Mouse (Mus musculus) kidney, adult 2 months (tissue): Measurements from ENCODE around the gene Rab8a. TPM values are rescaled to one million over a fixed set of nuclear protein-coding genes. Genes with fewer than 3 reads are reported as not detected.

Experiments used
- DNase-seq: peaks from one replicate; pipeline ENCODE4 v3.0.0; 2021
- H3K27ac ChIP-seq: fragments of 200-500 bp; 2 replicates; pipeline ENCODE4 v1.5.1; 2012; ENCODE audit warnings: low read depth, low read length, control low read depth, inconsistent platforms; ENCODE audit not compliant: insufficient read depth
- H3K27me3 ChIP-seq: fragments of 200-500 bp; replicated peaks from 2 replicates; pipeline ENCODE4 v1.6.1; 2012; ENCODE audit warnings: mild to moderate bottlenecking, moderate library complexity, low read length, inconsistent platforms; ENCODE audit not compliant: control insufficient read depth, insufficient read depth
- H3K36me3 ChIP-seq: fragments of 200-500 bp; 2 replicates; pipeline ENCODE4 v1.6.1; 2012; ENCODE audit warnings: mild to moderate bottlenecking, moderate library complexity, low read length, inconsistent platforms; ENCODE audit not compliant: control insufficient read depth, insufficient read depth
- H3K4me1 ChIP-seq: fragments of 200-500 bp; 2 replicates; pipeline ENCODE4 v1.6.1; 2011; ENCODE audit warnings: low read length; ENCODE audit not compliant: control insufficient read depth, insufficient read depth
- H3K4me3 ChIP-seq: fragments of 200-500 bp; 2 replicates; pipeline ENCODE4 v1.5.1; 2011; ENCODE audit warnings: mild to moderate bottlenecking, low read depth, low read length, control low read depth; ENCODE audit not compliant: insufficient read depth
- CTCF ChIP-seq: fragments of 200-500 bp; conservative IDR thresholded peaks from 2 replicates; pipeline ENCODE4 v1.5.1; 2011; ENCODE audit warnings: low read depth, mild to moderate bottlenecking, control low read depth, low read length, moderate library complexity, mixed read lengths; ENCODE audit not compliant: insufficient read depth, insufficient read length
- POLR2A ChIP-seq: fragments of 200-500 bp; IDR thresholded peaks from one replicate; pipeline ENCODE4 v1.6.1; 2011; ENCODE audit warnings: low read depth, low read length, control low read depth
- WGBS: fragments of 180-500 bp; shearing (Covaris S2); methylation state at CpG from one replicate; pipeline ENCODE4 v1.1.7; 2018; 5-methylcytosine and 5-hydroxymethylcytosine counted together
- polyA plus RNA-seq: library from polyadenylated mRNA; depleted of rRNA; stranded (reverse); fragments of >200 nt; gene quantifications from 2 replicates; pipeline ENCODE4 v1.2.3, GENCODE M21; 2012

Rab8a gene
- polyA plus RNA-seq, 1 experiment = 148 TPM

- 94% methylated on average over 3 of the region's 3 CpGs for WGBS
- DNase-seq = no peak
Observed at GRCm38 (mm10) chr8:72169098-72169668, 8.2 kb downstream of the Rab8a start.

GRCm38 (mm10) chr8:72169681-72170249 lies 8.8 kb downstream of the Rab8a start:
- peak; percentile 89 for DNase-seq
- no peak overlapping the region for H3K4me3 ChIP-seq
- no peaks in the 10 kb centered on the region for H3K4me1 ChIP-seq
- WGBS = 57% methylated on average over 3 of the region's 3 CpGs
- H3K27me3 ChIP-seq = no peaks in the 10 kb centered on the region
- H3K36me3 ChIP-seq = peaks cover 2% of the 10 kb centered on the region
- TF ChIP-seq CTCF (no peak), POLR2A (no peak)
- H3K27ac ChIP-seq = peak overlapping the region; percentile 49; the same call in 1 of the 2 replicates

More at GRCm38 (mm10) chr8:72169098-72169668, 8.2 kb downstream of the Rab8a start:
- Histone ChIP-seq H3K4me3 (no peak overlapping the region), H3K36me3 (peaks cover under 1% of the 10 kb centered on the region), H3K27ac (peak overlapping the region; percentile 49; the same call in 1 of the 2 replicates), H3K4me1 (no peaks in the 10 kb centered on the region), H3K27me3 (no peaks in the 10 kb centered on the region)
- TF ChIP-seq POLR2A (no peak), CTCF (no peak)

DNA sequence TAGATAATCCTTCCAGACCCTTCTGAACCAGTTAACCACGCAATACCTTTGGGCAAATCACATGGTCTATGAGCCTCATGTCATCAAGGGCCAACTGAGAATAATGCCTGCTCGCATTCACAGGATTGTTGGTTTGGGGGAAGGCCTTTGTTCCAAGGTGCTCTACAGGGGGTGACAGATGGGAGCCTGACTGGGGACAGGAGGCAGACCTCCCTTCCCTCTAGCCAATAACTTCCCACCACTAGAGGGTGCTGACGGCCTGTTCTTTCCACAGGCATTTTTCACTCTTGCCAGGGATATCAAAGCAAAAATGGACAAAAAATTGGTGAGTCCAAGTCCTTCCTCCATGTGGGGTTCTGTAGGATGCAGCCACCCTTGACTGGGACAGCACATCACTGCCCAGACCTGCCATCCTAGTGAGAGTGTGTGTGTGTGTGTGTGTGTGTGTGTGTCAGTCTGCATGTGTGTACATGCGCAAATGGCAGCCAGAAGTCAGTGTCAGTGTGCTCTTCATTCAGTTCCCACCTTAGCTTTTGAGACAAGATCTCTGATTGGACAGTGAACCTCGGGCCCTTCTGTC lies 16.4 kb downstream of the Rab8a start:
- H3K4me1 ChIP-seq = no peaks in the 10 kb centered on the region
- DNase-seq = peak; percentile 68
- H3K4me3 ChIP-seq = no peak overlapping the region
- H3K36me3 ChIP-seq = peaks cover 2% of the 10 kb centered on the region
- TF ChIP-seq POLR2A (no peak), CTCF (peak; percentile 79)
- H3K27me3 ChIP-seq = no peaks in the 10 kb centered on the region
- WGBS = 68% methylated on average over 5 of the region's 5 CpGs
- H3K27ac ChIP-seq = no peak overlapping the region

DNA sequence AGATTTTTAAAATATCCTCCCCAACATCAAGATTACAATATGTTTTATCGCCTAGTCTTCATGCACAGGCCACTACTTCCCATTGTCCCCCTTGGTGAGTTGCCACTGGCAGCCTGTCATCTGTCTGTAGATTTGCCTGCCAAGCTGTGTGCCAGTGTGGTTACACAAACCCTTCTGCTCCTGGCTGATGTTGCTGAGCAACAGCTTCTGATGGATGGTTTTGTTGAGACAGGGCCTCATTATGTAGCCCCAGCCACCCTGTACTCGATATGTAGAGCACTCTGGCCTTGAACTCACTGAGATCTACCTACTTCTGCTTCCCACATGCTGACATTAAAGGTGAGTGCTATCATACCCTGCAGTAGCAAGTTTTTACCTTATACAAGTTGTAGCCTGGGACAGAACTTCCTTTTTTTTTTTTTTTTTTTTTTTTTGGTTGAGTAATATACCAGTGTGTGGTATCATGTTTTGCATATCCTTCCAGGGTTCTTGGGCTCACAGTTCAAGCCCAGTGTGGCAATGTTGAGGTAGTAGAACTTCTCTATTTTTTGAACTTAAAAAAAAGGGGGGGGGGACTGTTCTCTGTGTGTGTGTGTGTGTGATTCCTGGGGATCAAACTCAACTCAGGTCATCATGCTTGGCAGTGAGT lies 22.7 kb downstream of the Rab8a start:
- WGBS = 88% methylated on average over 2 of the region's 2 CpGs
- Histone ChIP-seq H3K36me3 (no peaks in the 10 kb centered on the region), H3K4me1 (peaks cover 6% of the 10 kb centered on the region; the same call in 1 of the 2 replicates), H3K4me3 (no peak overlapping the region), H3K27me3 (no peaks in the 10 kb centered on the region), H3K27ac (no peak overlapping the region)
- DNase-seq = no peak
- TF ChIP-seq POLR2A (no peak), CTCF (no peak)

GRCm38 (mm10) chr8:72187793-72188331 lies 26.9 kb downstream of the Rab8a start:
- no peak for DNase-seq
- WGBS = 93% methylated on average over 2 of the region's 2 CpGs
- TF ChIP-seq CTCF (no peak), POLR2A (no peak)
- Histone ChIP-seq H3K27me3 (no peaks in the 10 kb centered on the region), H3K36me3 (no peaks in the 10 kb centered on the region), H3K27ac (no peak overlapping the region), H3K4me1 (peaks cover 6% of the 10 kb centered on the region; the same call in 1 of the 2 replicates), H3K4me3 (no peak overlapping the region)

- DNase-seq = no peak
- Histone ChIP-seq H3K4me3 (no peak within 1 kb of the TSS), H3K36me3 (no peaks in the 10 kb centered on the region), H3K27ac (no peak within 1 kb of the TSS), H3K4me1 (0 out of 2 replicates have a peak, but pooled peaks cover under 1% of the 10 kb centered on the region), H3K27me3 (no peaks in the 10 kb centered on the region)
- 62% methylated on average over 12 of the region's 12 CpGs for WGBS
- TF ChIP-seq POLR2A = no peak
- no peak for TF ChIP-seq CTCF
Observed at GRCm38 (mm10) chr8:72189417-72190214, 28.6 kb downstream of the Rab8a start, which contains the start of gene Hsh2d. TSS of gene Hsh2d (plus strand) at chr8:72189638.

- DNase-seq = no peak
- no peak overlapping the region for H3K27ac ChIP-seq
- H3K4me1 ChIP-seq = no peaks in the 10 kb centered on the region
- no peak overlapping the region for H3K4me3 ChIP-seq
- 85% methylated on average over 2 of the region's 2 CpGs for WGBS
- no peaks in the 10 kb centered on the region for H3K27me3 ChIP-seq
- TF ChIP-seq POLR2A (no peak), CTCF (no peak)
- H3K36me3 ChIP-seq = no peaks in the 10 kb centered on the region
Observed at GRCm38 (mm10) chr8:72190215-72190539, 29.2 kb downstream of the Rab8a start.
